Mouse (Mus musculus) retina, adult 2 months (tissue): Measurements from ENCODE around the gene Grn.

Source experiments
- DNase-seq: peaks from one replicate; pipeline ENCODE4 v3.0.0-alpha.2; 2012; ENCODE audit warnings: low read depth, low spot score

Gene Grn

GRCm38 (mm10) chr11:102425555-102426316, 4.4 kb upstream of the Grn start:
- no peak for DNase-seq

GRCm38 (mm10) chr11:102428981-102429540, 1.1 kb upstream of the Grn start:
- DNase-seq: no peak

DNA sequence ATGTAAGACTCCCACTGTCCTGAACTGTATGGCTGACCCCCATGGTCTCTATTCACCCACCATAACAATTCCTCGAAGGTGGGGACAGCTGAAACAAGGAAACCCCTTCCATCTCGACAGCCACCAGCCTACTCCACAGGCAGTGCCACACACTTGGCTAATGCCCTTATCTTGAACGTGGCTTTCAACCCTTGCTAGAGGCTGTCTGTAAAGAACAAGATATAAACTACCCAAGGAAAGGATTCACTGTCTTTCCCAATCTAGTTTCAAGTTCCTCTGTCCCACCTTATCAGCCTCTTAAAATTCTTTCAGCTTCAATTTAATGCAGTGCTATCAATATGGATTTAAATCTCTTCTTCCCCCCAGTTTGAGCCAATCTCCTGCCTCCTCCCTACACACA, 564 bp upstream of the Grn start:
- DNase-seq: no peak

GRCm38 (mm10) chr11:102431018-102431645, 1.0 kb downstream of the Grn start:
- no peak for DNase-seq

DNA sequence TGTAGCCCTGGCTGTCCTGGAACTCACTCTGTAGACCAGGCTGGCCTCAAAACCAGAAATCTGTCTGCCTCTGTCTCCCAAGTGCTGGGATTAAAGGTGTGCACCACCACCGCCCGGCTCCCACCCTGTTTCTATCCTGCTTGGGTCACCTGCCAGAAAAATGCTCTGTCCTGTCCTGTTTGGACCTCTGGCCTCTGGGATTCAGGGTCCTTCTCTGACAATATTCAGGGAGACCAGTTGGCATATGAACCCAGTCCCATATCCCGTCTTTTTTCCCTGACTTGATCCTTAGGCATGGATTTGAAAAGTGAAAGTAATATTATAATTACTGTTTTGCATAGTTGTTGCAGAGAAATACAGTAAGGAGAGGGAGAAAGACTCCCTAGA, 1.6 kb downstream of the Grn start:
- no peak for DNase-seq

- DNase-seq: no peak
Measured at GRCm38 (mm10) chr11:102432115-102432843, 2.2 kb downstream of the Grn start.

DNA sequence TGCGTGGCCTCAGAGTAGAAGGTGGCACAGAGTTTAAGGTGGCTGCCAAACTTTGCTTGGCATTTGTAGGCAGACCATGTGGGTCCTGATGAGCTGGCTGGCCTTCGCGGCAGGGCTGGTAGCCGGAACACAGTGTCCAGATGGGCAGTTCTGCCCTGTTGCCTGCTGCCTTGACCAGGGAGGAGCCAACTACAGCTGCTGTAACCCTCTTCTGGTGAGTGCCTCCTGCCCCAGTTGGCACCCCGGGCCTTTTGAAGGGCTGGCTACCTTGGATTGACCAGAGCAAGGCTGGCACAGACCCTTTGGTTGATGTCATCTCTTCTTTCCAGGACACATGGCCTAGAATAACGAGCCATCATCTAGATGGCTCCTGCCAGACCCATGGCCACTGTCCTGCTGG, 2.8 kb downstream of the Grn start:
- no peak for DNase-seq

GRCm38 (mm10) chr11:102433866-102434265, 3.8 kb downstream of the Grn start:
- DNase-seq: no peak

DNA sequence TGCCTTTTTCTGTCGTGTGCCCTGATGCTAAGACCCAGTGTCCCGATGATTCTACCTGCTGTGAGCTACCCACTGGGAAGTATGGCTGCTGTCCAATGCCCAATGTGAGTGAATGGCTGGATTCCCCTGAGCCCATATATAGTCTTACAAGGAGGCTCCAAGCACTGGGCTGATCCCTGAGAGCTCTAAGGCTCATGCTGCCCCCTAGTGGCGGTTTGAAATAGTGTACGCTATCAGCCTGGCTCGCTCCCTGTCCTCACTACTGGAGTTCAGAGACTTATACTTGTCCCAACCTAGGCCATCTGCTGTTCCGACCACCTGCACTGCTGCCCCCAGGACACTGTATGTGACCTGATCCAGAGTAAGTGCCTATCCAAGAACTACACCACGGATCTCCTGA, 4.3 kb downstream of the Grn start:
- DNase-seq: peak; percentile 74

GRCm38 (mm10) chr11:102434816-102435705, 4.9 kb downstream of the Grn start:
- no peak for DNase-seq

GRCm38 (mm10) chr11:102435754-102436470, 5.8 kb downstream of the Grn start:
- DNase-seq: no peak

DNA sequence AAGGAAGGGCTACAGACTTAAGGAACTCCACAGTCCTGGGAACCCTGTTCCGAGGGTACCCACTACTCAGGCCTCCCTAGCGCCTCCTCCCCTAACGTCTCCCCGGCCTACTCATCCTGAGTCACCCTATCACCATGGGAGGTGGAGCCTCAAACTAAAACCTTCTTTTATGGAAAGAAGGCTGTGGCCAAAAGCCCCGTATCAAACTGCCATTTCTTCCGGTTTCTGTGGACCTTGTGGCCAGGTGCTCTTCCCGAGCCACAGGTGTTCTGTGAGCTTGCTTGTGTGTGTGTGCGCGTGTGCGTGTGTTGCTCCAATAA, 6.3 kb downstream of the Grn start:
- DNase-seq: no peak

GRCm38 (mm10) chr11:102437120-102438061, 7.3 kb downstream of the Grn start:
- no peak for DNase-seq

- DNase-seq: no peak
Measured at GRCm38 (mm10) chr11:102438212-102439092, 8.3 kb downstream of the Grn start.

GRCm38 (mm10) chr11:102439093-102440082, 9.3 kb downstream of the Grn start:
- no peak for DNase-seq

GRCm38 (mm10) chr11:102440255-102440654, 10.1 kb downstream of the Grn start:
- no peak for DNase-seq

GRCm38 (mm10) chr11:102441434-102441833, 11.3 kb downstream of the Grn start:
- DNase-seq: no peak

- DNase-seq: no peak
Measured at GRCm38 (mm10) chr11:102442089-102442488, 12.0 kb downstream of the Grn start.
